Mouse (Mus musculus) C2C12 (cell line): ENCODE results near the gene Fnip1. TPM values are rescaled to one million over a fixed set of nuclear protein-coding genes. Genes with fewer than 3 reads are reported as not detected.

Experiments used
- H3K27me3 ChIP-seq: one replicate; pipeline ENCODE4 v1.6.1; 2011; ENCODE audit not compliant: control insufficient read depth, insufficient read depth, insufficient read length
- H3K36me3 ChIP-seq: one replicate; pipeline ENCODE4 v1.6.1; 2011; ENCODE audit not compliant: control insufficient read depth, insufficient read depth
- H3K4me3 ChIP-seq: one replicate; pipeline ENCODE4 v1.5.1; 2011; ENCODE audit warnings: mild to moderate bottlenecking, control low read depth; ENCODE audit not compliant: poor library complexity, insufficient read depth, severe bottlenecking
- H3K79me2 ChIP-seq: one replicate; pipeline ENCODE4 v1.6.1; 2011; ENCODE audit not compliant: control insufficient read depth, insufficient read depth
- H3K79me3 ChIP-seq: one replicate; pipeline ENCODE4 v1.6.1; 2011; ENCODE audit warnings: low read depth, control low read depth
- H3ac ChIP-seq: one replicate; pipeline ENCODE3; 2011; ENCODE audit warnings: low read depth; ENCODE audit not compliant: control insufficient read depth, insufficient read length
- CEBPB ChIP-seq: IDR thresholded peaks from one replicate; pipeline ENCODE4 v1.6.1; 2011; ENCODE audit warnings: low read depth, mild to moderate bottlenecking, control low read depth, moderate library complexity
- CTCF ChIP-seq: IDR thresholded peaks from one replicate; pipeline ENCODE4 v1.5.1; 2011; ENCODE audit not compliant: control insufficient read depth, insufficient read depth, insufficient read length
- FOSL1 ChIP-seq: IDR thresholded peaks from one replicate; pipeline ENCODE4 v1.8.0; 2011; ENCODE audit warnings: mild to moderate bottlenecking, low read length; ENCODE audit not compliant: poor library complexity, insufficient read depth, severe bottlenecking
- MAX ChIP-seq: IDR thresholded peaks from one replicate; pipeline ENCODE4 v1.6.1; 2011; ENCODE audit warnings: mild to moderate bottlenecking, control low read depth
- MYOD1 ChIP-seq: IDR thresholded peaks from one replicate; pipeline ENCODE4 v1.6.1; 2011; ENCODE audit warnings: low read depth; ENCODE audit not compliant: control insufficient read depth, insufficient read length
- MYOG ChIP-seq: IDR thresholded peaks from one replicate; pipeline ENCODE4 v1.6.1; 2011; ENCODE audit not compliant: control insufficient read depth, insufficient read length; ENCODE audit errors: extremely low read depth
- USF1 ChIP-seq: IDR thresholded peaks from one replicate; pipeline ENCODE4 v1.6.1; 2011; ENCODE audit warnings: low read depth, mild to moderate bottlenecking, control low read depth, moderate library complexity
- polyA plus RNA-seq: library from polyadenylated mRNA; unstranded; fragments of >200 nt; fragmentation: generic; extraction: Trizol; gene quantifications from one replicate; pipeline ENCODE4 v1.2.1, GENCODE M21; 2012; ENCODE audit warnings: missing spikeins

Fnip1 gene
- polyA plus RNA-seq, 1 experiment: 2.6 TPM

- Histone ChIP-seq H3K4me3 (no peak overlapping the region), H3K79me3 (peaks cover 87% of the 10 kb centered on the region), H3ac (no peak overlapping the region), H3K36me3 (no peaks in the 10 kb centered on the region), H3K79me2 (peaks cover 100% of the 10 kb centered on the region), H3K27me3 (no peaks in the 10 kb centered on the region)
- no peak for TF ChIP-seq CEBPB
- no peak for TF ChIP-seq CTCF
- TF ChIP-seq FOSL1: no peak
- no peak for TF ChIP-seq MYOG
- no peak for TF ChIP-seq MYOD1
- TF ChIP-seq USF1: no peak
- TF ChIP-seq MAX: no peak
Measured at GRCm38 (mm10) chr11:54528002-54528401, 90.0 kb downstream of the Fnip1 start.

- H3K79me3 ChIP-seq: peaks cover 71% of the 10 kb centered on the region
- TF ChIP-seq CEBPB: no peak
- TF ChIP-seq USF1: no peak
- TF ChIP-seq MYOD1: no peak
- TF ChIP-seq MYOG: no peak
- no peak for TF ChIP-seq FOSL1
- no peak for TF ChIP-seq CTCF
- no peak for TF ChIP-seq MAX
- no peaks in the 10 kb centered on the region for H3K36me3 ChIP-seq
- H3K4me3 ChIP-seq: no peak overlapping the region
- H3ac ChIP-seq: no peak overlapping the region
- peaks cover 96% of the 10 kb centered on the region for H3K79me2 ChIP-seq
- H3K27me3 ChIP-seq: no peaks in the 10 kb centered on the region
Measured at GRCm38 (mm10) chr11:54530391-54530790, 92.4 kb downstream of the Fnip1 start.

DNA sequence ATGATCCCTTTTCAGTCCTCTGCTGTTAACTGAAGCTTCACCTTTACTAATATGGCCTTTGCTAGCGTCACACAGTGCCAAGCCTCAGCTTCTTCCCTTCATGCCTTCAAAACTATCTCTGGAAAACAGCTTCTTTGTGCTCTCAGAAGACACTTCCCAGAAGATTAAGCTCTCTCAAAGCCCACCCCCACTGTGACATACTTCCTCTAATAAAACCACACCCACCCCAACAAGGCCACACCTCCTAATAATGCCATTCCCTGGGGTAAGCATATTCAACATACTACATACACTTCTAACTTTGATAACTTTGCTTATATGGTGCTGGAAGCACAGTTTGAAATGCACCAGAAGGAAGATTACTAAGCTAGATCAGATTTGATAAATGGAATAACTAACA is 92.9 kb downstream of the Fnip1 start:
- Histone ChIP-seq H3K36me3 (no peaks in the 10 kb centered on the region), H3K27me3 (no peaks in the 10 kb centered on the region), H3K4me3 (no peak overlapping the region), H3K79me3 (peaks cover 71% of the 10 kb centered on the region), H3ac (no peak overlapping the region), H3K79me2 (peaks cover 96% of the 10 kb centered on the region)
- TF ChIP-seq MYOG (no peak), FOSL1 (no peak), USF1 (no peak), CTCF (no peak), MAX (no peak), MYOD1 (no peak), CEBPB (no peak)

GRCm38 (mm10) chr11:54533834-54534233 is 95.8 kb downstream of the Fnip1 start:
- Histone ChIP-seq H3K79me3 (peaks cover 70% of the 10 kb centered on the region), H3ac (no peak overlapping the region), H3K79me2 (peaks cover 96% of the 10 kb centered on the region), H3K27me3 (no peaks in the 10 kb centered on the region), H3K36me3 (no peaks in the 10 kb centered on the region), H3K4me3 (no peak overlapping the region)
- no peak for TF ChIP-seq MYOD1
- no peak for TF ChIP-seq MYOG
- no peak for TF ChIP-seq MAX
- no peak for TF ChIP-seq CTCF
- TF ChIP-seq CEBPB: no peak
- no peak for TF ChIP-seq FOSL1
- TF ChIP-seq USF1: no peak

- H3K79me2 ChIP-seq: peaks cover 96% of the 10 kb centered on the region
- H3K4me3 ChIP-seq: no peak overlapping the region
- H3K36me3 ChIP-seq: no peaks in the 10 kb centered on the region
- peaks cover 70% of the 10 kb centered on the region for H3K79me3 ChIP-seq
- no peaks in the 10 kb centered on the region for H3K27me3 ChIP-seq
- TF ChIP-seq FOSL1 (no peak), MYOD1 (no peak), MAX (no peak), CTCF (peak; percentile 40), USF1 (no peak)
- H3ac ChIP-seq: no peak overlapping the region
Measured at GRCm38 (mm10) chr11:54534871-54535270, 96.9 kb downstream of the Fnip1 start.

DNA sequence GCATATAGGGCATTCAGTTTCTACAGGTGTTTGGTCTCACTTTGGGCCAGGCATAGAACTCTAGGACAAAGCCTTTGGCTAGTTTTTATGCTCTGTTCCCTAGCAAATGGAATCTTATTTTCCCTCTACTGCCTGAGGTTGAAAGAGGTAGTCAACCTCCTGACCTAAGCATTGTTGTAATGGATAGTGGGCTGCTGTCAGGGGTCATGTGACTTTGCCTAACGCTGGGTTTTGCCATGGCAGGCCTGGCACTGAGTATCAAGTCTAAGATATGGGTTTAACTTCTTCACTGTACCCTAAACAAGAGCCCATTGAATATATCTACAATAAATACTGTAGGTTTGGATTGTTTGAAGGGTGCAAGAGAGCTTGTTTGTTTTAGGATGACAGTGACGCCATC is 101.0 kb downstream of the Fnip1 start:
- TF ChIP-seq MAX (no peak), USF1 (no peak), MYOG (no peak), MYOD1 (no peak), CEBPB (no peak), FOSL1 (no peak)

More for the DNA sequence above, 101.0 kb downstream of the Fnip1 start:
- Histone ChIP-seq H3K27me3 (no peaks in the 10 kb centered on the region), H3K79me2 (peaks cover 96% of the 10 kb centered on the region), H3K4me3 (no peak overlapping the region), H3K79me3 (peaks cover 67% of the 10 kb centered on the region), H3K36me3 (no peaks in the 10 kb centered on the region), H3ac (no peak overlapping the region)
